Mouse (Mus musculus) forebrain, embryonic 11.5 days (tissue): ENCODE measurements at regions not wholly inside any gene's neighbourhood (a gene's known extent, or its start where the extent isn't known, plus 50 kb on each side); places are given as distances from the start of the nearest gene placed in this dataset.
A peak's percentile ranks its signal among the peaks of the same experiment; 100 is the strongest.

Source experiments
- ATAC-seq: fragments of 200-750 bp; cut with Nextera tagmentation; replicated peaks from 2 replicates; pipeline ENCODE4 v1.8.0; 2017; ENCODE audit warnings: moderate TSS enrichment; ENCODE audit not compliant: low FRiP score
- DNase-seq: peaks from one replicate; pipeline ENCODE4 v3.0.0-alpha.2; 2017; ENCODE audit warnings: low spot score
- H3K27ac ChIP-seq: fragments of 300-500 bp; sonication (generic); 2 replicates; pipeline ENCODE4 v1.5.1; 2014; ENCODE audit warnings: low read depth, low read length
- H3K27me3 ChIP-seq: fragments of 300-500 bp; sonication (generic); 2 replicates; pipeline ENCODE4 v1.6.1; 2014; ENCODE audit warnings: mild to moderate bottlenecking, low read length, mixed read lengths; ENCODE audit not compliant: control insufficient read depth, insufficient read depth
- H3K36me3 ChIP-seq: fragments of 300-500 bp; sonication (generic); 2 replicates; pipeline ENCODE4 v1.6.1; 2014; ENCODE audit warnings: mild to moderate bottlenecking, low read length, moderate library complexity, mixed read lengths; ENCODE audit not compliant: control insufficient read depth, insufficient read depth
- H3K4me1 ChIP-seq: fragments of 300-500 bp; sonication (generic); replicated peaks from 2 replicates; pipeline ENCODE4 v1.6.1; 2014; ENCODE audit warnings: low read length, mixed read lengths; ENCODE audit not compliant: control insufficient read depth, insufficient read depth
- H3K4me2 ChIP-seq: fragments of 300-500 bp; sonication (generic); 2 replicates; pipeline ENCODE4 v1.6.1; 2014; ENCODE audit warnings: low read depth, mild to moderate bottlenecking, low read length, moderate library complexity, mixed read lengths; ENCODE audit not compliant: severe bottlenecking
- H3K4me3 ChIP-seq: fragments of 300-500 bp; sonication (generic); 2 replicates; pipeline ENCODE4 v1.5.1; 2014; ENCODE audit warnings: low read depth, low read length
- H3K9ac ChIP-seq: fragments of 300-500 bp; sonication (generic); 2 replicates; pipeline ENCODE4 v1.6.1; 2014; ENCODE audit warnings: low read length
- H3K9me3 ChIP-seq: fragments of 300-500 bp; sonication (generic); 2 replicates; pipeline ENCODE4 v1.6.1; 2016; ENCODE audit warnings: low read length, mixed read lengths; ENCODE audit not compliant: control insufficient read depth
- WGBS: fragments of 180-500 bp; shearing (Covaris S2); extraction: QIAGEN DNeasy Blood & Tissue Kit; methylation state at CpG from one replicate; pipeline ENCODE4 v1.1.7; 2014; 5-methylcytosine and 5-hydroxymethylcytosine counted together

GRCm38 (mm10) chr13:78383761-78384160 is 184.2 kb upstream of the Nr2f1 start:
- Histone ChIP-seq H3K4me2 (no peak overlapping the region), H3K4me1 (no peaks in the 10 kb centered on the region), H3K27me3 (no peaks in the 10 kb centered on the region), H3K4me3 (no peak overlapping the region), H3K36me3 (no peaks in the 10 kb centered on the region), H3K9ac (no peak overlapping the region), H3K27ac (no peak overlapping the region), H3K9me3 (no peaks in the 10 kb centered on the region)
- ATAC-seq, result no peak
- DNase-seq, result no peak
- WGBS, result 65% methylated on average over 2 of the region's 2 CpGs

- H3K27me3 ChIP-seq, result no peaks in the 10 kb centered on the region
- 71% methylated on average over 1 of the region's 1 CpGs for WGBS
- H3K36me3 ChIP-seq, result no peaks in the 10 kb centered on the region
- DNase-seq (no peak), ATAC-seq (no peak)
- H3K4me2 ChIP-seq, result no peak overlapping the region
- no peak overlapping the region for H3K9ac ChIP-seq
- no peak overlapping the region for H3K27ac ChIP-seq
- no peaks in the 10 kb centered on the region for H3K4me1 ChIP-seq
- H3K4me3 ChIP-seq, result no peak overlapping the region
- H3K9me3 ChIP-seq, result no peaks in the 10 kb centered on the region
Measured at GRCm38 (mm10) chr13:78361236-78361635, 161.7 kb upstream of the Nr2f1 start.

GRCm38 (mm10) chr13:78348830-78349229 is 149.3 kb upstream of the Nr2f1 start:
- H3K36me3 ChIP-seq, result no peaks in the 10 kb centered on the region
- H3K9me3 ChIP-seq, result no peaks in the 10 kb centered on the region
- no peak for ATAC-seq
- H3K27me3 ChIP-seq, result no peaks in the 10 kb centered on the region
- no peaks in the 10 kb centered on the region for H3K4me1 ChIP-seq
- H3K9ac ChIP-seq, result no peak overlapping the region
- H3K4me3 ChIP-seq, result no peak overlapping the region
- H3K27ac ChIP-seq, result no peak overlapping the region
- no peak for DNase-seq
- H3K4me2 ChIP-seq, result no peak overlapping the region
- WGBS, result 78% methylated on average over 3 of the region's 3 CpGs

- Histone ChIP-seq H3K9me3 (no peaks in the 10 kb centered on the region), H3K9ac (no peak overlapping the region), H3K4me3 (no peak overlapping the region), H3K4me1 (no peaks in the 10 kb centered on the region), H3K27me3 (no peaks in the 10 kb centered on the region), H3K36me3 (no peaks in the 10 kb centered on the region), H3K4me2 (no peak overlapping the region), H3K27ac (no peak overlapping the region)
- peak; percentile 61; the same call in 1 of the 2 replicates for ATAC-seq
- DNase-seq, result no peak
- 63% methylated on average over 4 of the region's 4 CpGs for WGBS
Measured at GRCm38 (mm10) chr13:78324443-78325206, 125.1 kb upstream of the Nr2f1 start.

GRCm38 (mm10) chr13:78323183-78323582 is 123.6 kb upstream of the Nr2f1 start:
- H3K4me3 ChIP-seq, result no peak overlapping the region
- no peak overlapping the region for H3K9ac ChIP-seq
- no peak for DNase-seq
- no peak overlapping the region for H3K27ac ChIP-seq
- no peaks in the 10 kb centered on the region for H3K4me1 ChIP-seq
- no peak overlapping the region for H3K4me2 ChIP-seq
- no peaks in the 10 kb centered on the region for H3K27me3 ChIP-seq
- no peaks in the 10 kb centered on the region; the same call in 1 of the 2 replicates for H3K9me3 ChIP-seq
- 55% methylated on average over 1 of the region's 1 CpGs for WGBS
- no peaks in the 10 kb centered on the region for H3K36me3 ChIP-seq
- ATAC-seq, result no peak

GRCm38 (mm10) chr13:78318434-78318833 is 118.9 kb upstream of the Nr2f1 start:
- 89% methylated on average over 2 of the region's 2 CpGs for whole genome bisulfite sequencing

GRCm38 (mm10) chr13:78310837-78311236 is 111.3 kb upstream of the Nr2f1 start:
- Histone ChIP-seq H3K27me3 (no peaks in the 10 kb centered on the region), H3K27ac (no peak overlapping the region), H3K4me2 (no peak overlapping the region), H3K36me3 (no peaks in the 10 kb centered on the region), H3K9me3 (no peaks in the 10 kb centered on the region), H3K9ac (no peak overlapping the region), H3K4me3 (no peak overlapping the region), H3K4me1 (no peaks in the 10 kb centered on the region)
- 62% methylated on average over 3 of the region's 3 CpGs for WGBS
- DNase-seq, result no peak
- ATAC-seq, result no peak

More at GRCm38 (mm10) chr13:78318434-78318833, 118.9 kb upstream of the Nr2f1 start:
- Histone ChIP-seq H3K27ac (no peak overlapping the region), H3K4me3 (no peak overlapping the region), H3K4me1 (no peaks in the 10 kb centered on the region), H3K27me3 (no peaks in the 10 kb centered on the region), H3K9ac (no peak overlapping the region), H3K4me2 (no peak overlapping the region), H3K36me3 (no peaks in the 10 kb centered on the region), H3K9me3 (no peaks in the 10 kb centered on the region; the same call in 1 of the 2 replicates)
- no peak for ATAC-seq
- no peak for DNase-seq
